Mouse (Mus musculus) forebrain, embryonic 11.5 days (tissue): ENCODE measurements around the gene L3mbtl4. TPM values are rescaled to one million over a fixed set of nuclear protein-coding genes. Genes with fewer than 3 reads are reported as not detected.
"Not testable (repeated sequence)": the region's sequence is repeated elsewhere in the genome, so short reads cannot be mapped to it uniquely, and the experiment has no call there.

Source experiments
- ATAC-seq: fragments of 200-750 bp; cut with Nextera tagmentation; replicated peaks from 2 replicates; pipeline ENCODE4 v1.8.0; 2017; ENCODE audit warnings: moderate TSS enrichment; ENCODE audit not compliant: low FRiP score
- DNase-seq: peaks from one replicate; pipeline ENCODE4 v3.0.0-alpha.2; 2017; ENCODE audit warnings: low spot score
- H3K27ac ChIP-seq: fragments of 300-500 bp; sonication (generic); 2 replicates; pipeline ENCODE4 v1.5.1; 2014; ENCODE audit warnings: low read depth, low read length
- H3K27me3 ChIP-seq: fragments of 300-500 bp; sonication (generic); 2 replicates; pipeline ENCODE4 v1.6.1; 2014; ENCODE audit warnings: mild to moderate bottlenecking, low read length, mixed read lengths; ENCODE audit not compliant: control insufficient read depth, insufficient read depth
- H3K36me3 ChIP-seq: fragments of 300-500 bp; sonication (generic); 2 replicates; pipeline ENCODE4 v1.6.1; 2014; ENCODE audit warnings: mild to moderate bottlenecking, low read length, moderate library complexity, mixed read lengths; ENCODE audit not compliant: control insufficient read depth, insufficient read depth
- H3K4me1 ChIP-seq: fragments of 300-500 bp; sonication (generic); replicated peaks from 2 replicates; pipeline ENCODE4 v1.6.1; 2014; ENCODE audit warnings: low read length, mixed read lengths; ENCODE audit not compliant: control insufficient read depth, insufficient read depth
- H3K4me2 ChIP-seq: fragments of 300-500 bp; sonication (generic); 2 replicates; pipeline ENCODE4 v1.6.1; 2014; ENCODE audit warnings: low read depth, mild to moderate bottlenecking, low read length, moderate library complexity, mixed read lengths; ENCODE audit not compliant: severe bottlenecking
- H3K4me3 ChIP-seq: fragments of 300-500 bp; sonication (generic); 2 replicates; pipeline ENCODE4 v1.5.1; 2014; ENCODE audit warnings: low read depth, low read length
- H3K9ac ChIP-seq: fragments of 300-500 bp; sonication (generic); 2 replicates; pipeline ENCODE4 v1.6.1; 2014; ENCODE audit warnings: low read length
- H3K9me3 ChIP-seq: fragments of 300-500 bp; sonication (generic); 2 replicates; pipeline ENCODE4 v1.6.1; 2016; ENCODE audit warnings: low read length, mixed read lengths; ENCODE audit not compliant: control insufficient read depth
- WGBS: fragments of 180-500 bp; shearing (Covaris S2); extraction: QIAGEN DNeasy Blood & Tissue Kit; methylation state at CpG from one replicate; pipeline ENCODE4 v1.1.7; 2014; 5-methylcytosine and 5-hydroxymethylcytosine counted together
- polyA plus RNA-seq: library from polyadenylated mRNA; unstranded; fragments of >200 nt; fragmentation: Nextera tagmentation; extraction: Ambion mirVana; gene quantifications from 2 replicates; pipeline ENCODE4 v1.2.1, GENCODE M21; 2014

The L3mbtl4 gene
- polyA plus RNA-seq, 1 experiment from 2014 or later = not detected

DNA sequence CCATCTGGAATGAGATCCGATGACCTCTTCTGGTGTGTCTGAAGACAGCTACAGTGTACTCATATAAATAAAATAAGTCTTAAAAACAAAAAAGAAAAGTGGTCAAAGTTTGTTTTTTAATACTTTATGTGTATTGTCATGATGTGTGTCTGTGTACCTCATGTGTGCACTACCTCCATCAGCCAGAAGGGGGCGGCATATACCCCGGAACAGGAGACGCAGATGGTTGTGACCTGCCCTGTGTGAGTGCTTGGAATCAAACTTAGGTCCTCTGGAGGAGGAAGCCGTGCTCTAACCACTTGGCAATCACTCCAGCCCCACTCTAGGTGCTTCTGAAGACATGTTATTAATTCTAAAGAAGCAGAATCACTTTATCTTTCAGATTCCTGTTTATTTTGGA lies 58.6 kb downstream of the L3mbtl4 start:
- no peaks in the 10 kb centered on the region for H3K36me3 ChIP-seq
- H3K9me3 ChIP-seq = no peaks in the 10 kb centered on the region; the same call in 1 of the 2 replicates
- H3K4me3 ChIP-seq = no peak overlapping the region
- no peaks in the 10 kb centered on the region for H3K4me1 ChIP-seq
- DNase-seq = no peak
- H3K9ac ChIP-seq = no peak overlapping the region
- H3K27me3 ChIP-seq = no peaks in the 10 kb centered on the region
- ATAC-seq = no peak
- WGBS = 83% methylated on average over 5 of the region's 5 CpGs
- no peak overlapping the region for H3K27ac ChIP-seq
- H3K4me2 ChIP-seq = no peak overlapping the region

DNA sequence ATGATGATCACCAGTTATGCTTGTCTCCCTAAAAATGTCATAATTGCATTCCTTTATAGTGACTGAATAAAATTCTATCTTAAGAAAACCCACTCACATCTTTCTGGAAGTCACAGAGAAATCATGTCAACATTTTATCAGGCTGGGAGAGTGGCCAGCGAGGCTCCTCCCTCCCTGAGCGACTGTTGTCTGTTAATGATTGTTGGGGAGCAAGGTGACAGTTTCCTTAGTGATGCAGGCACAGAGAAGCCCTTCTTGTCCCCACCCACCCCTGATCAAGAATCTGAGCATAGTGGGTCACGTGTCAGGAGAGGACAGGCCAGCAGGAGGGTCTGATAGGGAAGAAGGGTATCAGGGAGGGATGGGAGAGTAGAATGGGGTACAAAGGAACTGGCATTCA lies 59.8 kb downstream of the L3mbtl4 start:
- no peaks in the 10 kb centered on the region for H3K4me1 ChIP-seq
- no peak overlapping the region for H3K4me2 ChIP-seq
- no peaks in the 10 kb centered on the region for H3K36me3 ChIP-seq
- 77% methylated on average over 3 of the region's 3 CpGs for WGBS
- H3K4me3 ChIP-seq = no peak overlapping the region
- ATAC-seq (no peak), DNase-seq (no peak)
- H3K27ac ChIP-seq = no peak overlapping the region
- H3K27me3 ChIP-seq = no peaks in the 10 kb centered on the region
- no peak overlapping the region for H3K9ac ChIP-seq
- no peaks in the 10 kb centered on the region; the same call in 1 of the 2 replicates for H3K9me3 ChIP-seq

DNA sequence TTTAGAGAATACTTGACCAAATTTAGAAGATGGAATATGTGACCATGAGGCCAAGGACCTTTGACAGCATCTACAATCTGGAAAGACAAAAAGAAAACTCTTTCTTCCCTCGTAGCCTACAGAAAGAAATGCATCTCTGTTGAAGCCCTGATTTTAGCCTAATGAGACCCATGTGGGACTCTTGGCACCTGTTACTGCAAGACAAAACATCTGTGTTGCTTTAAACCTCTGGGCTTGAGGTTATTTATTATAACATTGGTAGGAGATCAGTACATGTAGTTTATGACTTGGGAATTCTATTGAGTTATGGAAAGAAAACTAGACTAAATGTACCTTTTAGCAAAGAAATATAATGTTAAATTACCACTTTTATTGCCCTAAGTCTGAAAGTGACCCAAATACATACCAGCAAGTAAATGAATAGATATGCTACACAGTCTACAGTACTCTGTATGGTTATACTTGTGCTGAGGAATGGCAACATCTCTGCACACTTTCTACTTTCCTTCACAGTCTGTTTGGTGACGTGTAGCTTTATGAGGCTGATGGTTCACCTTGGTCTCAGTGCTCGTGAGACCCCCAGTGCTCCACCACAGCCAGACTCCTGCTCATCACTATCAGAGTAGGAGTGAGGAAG lies 65.4 kb downstream of the L3mbtl4 start:
- no peak for DNase-seq

DNA sequence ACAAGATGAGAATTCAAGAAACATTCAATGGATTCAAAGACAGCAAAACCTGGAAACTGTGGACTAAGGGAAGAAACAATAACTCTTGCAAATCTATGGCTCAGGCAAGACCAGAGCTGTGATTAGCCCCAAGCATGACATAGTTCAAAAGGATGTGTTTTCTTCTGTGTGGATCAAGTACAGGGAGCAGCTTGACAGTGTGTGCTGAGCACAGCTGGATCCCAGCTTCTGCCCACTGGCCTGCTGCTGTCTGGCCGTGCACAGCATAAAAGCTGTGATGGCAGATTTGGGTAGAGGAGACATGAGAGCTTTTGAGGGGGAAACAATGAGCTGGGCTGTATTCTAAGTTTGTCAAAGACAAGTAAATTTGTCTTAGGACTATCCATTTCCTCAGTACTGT lies 84.1 kb downstream of the L3mbtl4 start:
- Histone ChIP-seq H3K9me3 (no peaks in the 10 kb centered on the region), H3K9ac (no peak overlapping the region), H3K27ac (no peak overlapping the region), H3K27me3 (no peaks in the 10 kb centered on the region), H3K4me2 (no peak overlapping the region), H3K4me1 (no peaks in the 10 kb centered on the region), H3K4me3 (no peak overlapping the region), H3K36me3 (no peaks in the 10 kb centered on the region)
- WGBS = 35% methylated on average over 1 of the region's 1 CpGs
- ATAC-seq = no peak
- DNase-seq = no peak

More for the DNA sequence above, 65.4 kb downstream of the L3mbtl4 start:
- H3K9me3 ChIP-seq = no peaks in the 10 kb centered on the region
- ATAC-seq = no peak
- H3K4me1 ChIP-seq = no peaks in the 10 kb centered on the region
- no peaks in the 10 kb centered on the region for H3K27me3 ChIP-seq
- no peak overlapping the region for H3K4me3 ChIP-seq
- H3K4me2 ChIP-seq = no peak overlapping the region
- H3K27ac ChIP-seq = no peak overlapping the region
- H3K36me3 ChIP-seq = no peaks in the 10 kb centered on the region
- no peak overlapping the region for H3K9ac ChIP-seq
- 78% methylated on average over 3 of the region's 3 CpGs for WGBS

DNA sequence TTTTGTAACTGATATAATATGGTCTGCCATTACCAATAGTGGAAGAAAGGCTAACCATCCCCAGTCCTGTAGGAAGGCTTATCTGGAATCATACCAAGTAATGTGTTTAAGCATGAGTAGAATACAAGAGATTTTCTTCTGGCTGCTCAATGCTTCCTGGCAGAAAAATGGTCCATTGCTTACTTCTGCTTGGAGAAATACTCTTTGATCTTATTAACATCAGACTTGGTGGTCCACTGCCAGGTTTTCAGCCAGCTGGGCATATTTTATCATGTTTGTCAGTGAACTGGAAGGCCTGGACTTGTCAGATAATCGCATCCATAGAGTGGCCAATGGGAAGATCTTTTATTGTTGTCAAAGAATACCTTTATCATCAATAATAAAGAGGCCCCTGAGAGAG lies 97.5 kb downstream of the L3mbtl4 start:
- 91% methylated on average over 1 of the region's 1 CpGs for WGBS
- no peak for ATAC-seq
- Histone ChIP-seq H3K4me2 (no peak overlapping the region), H3K4me3 (no peak overlapping the region), H3K27me3 (no peaks in the 10 kb centered on the region), H3K9me3 (no peaks in the 10 kb centered on the region), H3K36me3 (no peaks in the 10 kb centered on the region), H3K27ac (no peak overlapping the region), H3K9ac (no peak overlapping the region), H3K4me1 (no peaks in the 10 kb centered on the region)
- DNase-seq = no peak

DNA sequence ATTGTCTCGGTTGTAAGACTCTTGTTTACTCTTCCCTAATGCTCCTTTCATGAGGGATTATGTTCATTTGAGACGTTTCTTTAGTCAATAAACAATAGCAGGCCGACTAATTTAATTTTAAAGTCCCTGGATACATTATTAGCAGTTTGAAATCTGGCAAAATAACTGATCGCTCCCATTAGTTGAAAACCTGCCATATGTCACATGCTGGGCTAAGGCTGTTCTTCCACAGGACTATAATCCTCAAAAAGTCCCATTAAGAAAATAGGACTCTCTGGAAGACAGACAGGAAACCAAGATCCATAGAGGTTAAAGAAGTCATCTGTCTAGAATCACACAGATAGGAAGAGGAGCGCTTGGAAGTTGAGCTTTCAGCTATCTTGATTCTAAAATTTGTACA lies 114.9 kb downstream of the L3mbtl4 start:
- Histone ChIP-seq H3K36me3 (no peaks in the 10 kb centered on the region), H3K27ac (no peak overlapping the region), H3K27me3 (no peaks in the 10 kb centered on the region), H3K9me3 (no peaks in the 10 kb centered on the region), H3K4me3 (no peak overlapping the region), H3K4me1 (no peaks in the 10 kb centered on the region), H3K9ac (no peak overlapping the region), H3K4me2 (no peak overlapping the region)
- ATAC-seq (no peak), DNase-seq (no peak)
- WGBS = 49% methylated on average over 5 of the region's 5 CpGs

DNA sequence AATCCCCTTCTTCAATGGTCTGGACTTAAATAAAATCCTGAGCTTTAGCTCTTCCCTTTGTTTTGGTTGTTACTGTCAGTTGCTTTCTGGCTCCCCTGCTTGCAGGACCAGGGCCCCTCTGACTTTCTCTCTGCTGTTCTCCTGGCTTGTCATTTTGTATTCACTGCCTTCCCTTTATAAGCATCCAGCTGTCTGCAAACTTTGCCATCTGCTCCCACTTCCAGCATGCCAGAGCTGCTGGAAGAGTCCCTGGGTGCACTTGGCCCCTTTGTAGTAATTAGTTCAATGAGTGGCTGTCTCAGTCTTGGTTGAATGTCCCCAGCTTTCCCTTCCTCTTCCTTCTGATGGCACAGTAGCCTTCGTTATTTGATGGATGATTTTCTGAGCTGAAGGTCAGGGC lies 132.4 kb downstream of the L3mbtl4 start:
- Histone ChIP-seq H3K4me2 (no peak overlapping the region), H3K9me3 (no peaks in the 10 kb centered on the region), H3K4me3 (no peak overlapping the region), H3K27ac (no peak overlapping the region), H3K4me1 (no peaks in the 10 kb centered on the region), H3K9ac (no peak overlapping the region), H3K36me3 (no peaks in the 10 kb centered on the region), H3K27me3 (no peaks in the 10 kb centered on the region)
- DNase-seq = no peak
- 77% methylated on average over 1 of the region's 1 CpGs for WGBS
- no peak for ATAC-seq

DNA sequence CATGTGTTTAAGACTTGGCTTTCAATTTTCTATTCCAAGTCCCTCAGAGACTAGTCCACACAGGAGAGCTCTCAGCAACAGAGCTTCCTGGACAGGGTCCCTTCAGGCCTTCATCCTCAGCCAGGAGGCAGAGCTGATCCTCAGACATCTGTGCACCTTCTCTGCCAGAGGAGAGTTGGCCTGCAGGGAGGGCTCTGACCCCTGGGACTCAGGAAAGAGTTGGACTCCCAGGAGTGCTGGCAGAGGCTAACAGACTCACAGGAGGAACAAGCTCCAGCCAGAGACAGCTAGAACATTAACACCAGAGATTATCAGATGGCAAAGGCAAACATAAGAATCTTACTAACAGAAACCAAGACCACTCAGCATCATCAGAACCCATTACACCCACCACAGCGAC lies 133.5 kb downstream of the L3mbtl4 start:
- not testable (repeated sequence) for H3K9me3 ChIP-seq, H3K4me3 ChIP-seq, H3K36me3 ChIP-seq, ATAC-seq, H3K9ac ChIP-seq, H3K4me2 ChIP-seq, H3K27ac ChIP-seq, H3K27me3 ChIP-seq, H3K4me1 ChIP-seq, DNase-seq
- WGBS = 79% methylated on average over 1 of the region's 1 CpGs

DNA sequence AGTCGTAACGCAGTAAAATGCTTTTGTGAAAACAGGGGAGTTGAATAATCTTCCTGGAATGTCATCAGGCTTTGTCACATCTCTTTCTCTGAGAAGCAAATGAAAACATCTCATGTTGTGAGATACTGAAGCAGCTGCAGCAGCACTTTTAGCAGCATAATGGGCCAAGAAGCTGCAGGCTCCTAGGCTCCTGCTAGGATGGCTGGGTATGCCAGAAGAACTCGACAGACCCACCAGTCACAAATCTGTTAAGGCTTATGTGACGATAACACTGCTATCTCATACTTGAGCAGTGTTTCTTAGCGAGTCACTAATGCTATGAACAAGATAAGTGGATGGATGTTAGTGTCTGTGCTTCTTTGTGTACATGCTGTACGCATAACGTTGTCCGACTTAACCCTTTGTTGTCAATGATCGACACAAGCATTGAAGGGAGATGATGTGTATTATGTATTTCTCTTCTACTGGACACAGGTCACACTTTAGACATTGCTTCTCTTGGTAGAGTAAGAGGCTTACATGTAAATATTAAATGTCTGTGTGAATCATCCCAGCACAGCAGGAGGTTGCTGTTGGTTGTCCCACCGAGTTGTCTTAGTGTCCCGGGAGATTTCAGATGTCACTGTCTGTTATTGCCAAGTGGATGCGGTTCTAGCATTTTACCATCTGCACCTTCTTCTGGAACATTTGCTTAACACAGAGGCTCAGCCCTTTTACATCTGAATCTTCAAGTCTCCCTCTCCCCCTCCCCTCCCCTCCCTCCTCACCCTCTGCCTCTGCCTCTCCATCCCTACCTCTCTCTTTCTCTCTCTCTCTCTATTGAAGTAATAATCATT lies 149.3 kb downstream of the L3mbtl4 start:
- Histone ChIP-seq H3K4me3 (no peak overlapping the region), H3K9ac (no peak overlapping the region), H3K27ac (no peak overlapping the region), H3K27me3 (no peaks in the 10 kb centered on the region), H3K4me2 (no peak overlapping the region), H3K9me3 (no peaks in the 10 kb centered on the region), H3K36me3 (no peaks in the 10 kb centered on the region), H3K4me1 (no peaks in the 10 kb centered on the region)
- 74% methylated on average over 12 of the region's 12 CpGs for WGBS
- DNase-seq (no peak), ATAC-seq (no peak)
